In genomic region chr13:113596821-113597541, GRCm38 (mm10) we compare ENCODE assay signal across 11 mouse cellular contexts. TPM values are rescaled to one million over a fixed set of nuclear protein-coding genes. Genes with fewer than 3 reads are reported as not detected.
DNase-seq lines count a peak whose midpoint lies in the region; ATAC-seq and TF ChIP-seq lines count a peak whose summit lies in the region.
"Had no signal": no experiment of that assay in that cellular context is flagged by ENCODE, and none has a peak within 500 bp of the region (broad histone marks: within the 10 kb centered on the region; RNA-seq: fewer than 3 reads in every experiment).

No protein-coding gene starts in this region.

- peak; percentile 74 for DNase-seq in lung, postnatal 0 days (ENCODE audit: low spot score)
- DNase-seq in lung, postnatal 14 days, result no peak
- peak; percentile 84 for DNase-seq in cerebellum, adult 9-11 months
- DNase-seq in B cell, adult 2 months, result no peak
- DNase-seq in heart, postnatal 4 days, result no peak
- DNase-seq: gastrocnemius, postnatal 25 days; right cerebral cortex, postnatal 14 days had no signal

- no peak overlapping the region for H3K4me2 ChIP-seq in hindbrain, embryonic 12.5 days (replicated peaks)
- H3K4me2 ChIP-seq in hindbrain, embryonic 13.5 days, result no peak overlapping the region
- no peak overlapping the region for H3K4me2 ChIP-seq in lung, postnatal 0 days (replicated peaks; ENCODE audit: low read depth, low read length)
- H3K4me2 ChIP-seq in neural tube, embryonic 15.5 days, result no peak overlapping the region
- H3K4me2 ChIP-seq: hindbrain, embryonic 15.5 days had no signal

- 73% methylated on average over 13 of the region's 13 CpGs for WGBS in hindbrain, embryonic 12.5 days
- 78% methylated on average over 13 of the region's 13 CpGs for WGBS in hindbrain, embryonic 13.5 days
- 57% methylated on average over 13 of the region's 13 CpGs for WGBS in lung, postnatal 0 days
- 59% methylated on average over 13 of the region's 13 CpGs for WGBS in neural tube, embryonic 15.5 days

- H3K27me3 ChIP-seq in hindbrain, embryonic 12.5 days, result no peaks in the 10 kb centered on the region
- H3K27me3 ChIP-seq in hindbrain, embryonic 13.5 days, result no peaks in the 10 kb centered on the region
- H3K27me3 ChIP-seq in lung, postnatal 0 days (replicated peaks; ENCODE audit: insufficient read depth, low read length), result no peaks in the 10 kb centered on the region
- no peaks in the 10 kb centered on the region for H3K27me3 ChIP-seq in neural tube, embryonic 15.5 days (replicated peaks)
- H3K27me3 ChIP-seq: hindbrain, embryonic 15.5 days had no signal

- peaks cover 27% of the 10 kb centered on the region for H3K4me1 ChIP-seq in hindbrain, embryonic 12.5 days
- H3K4me1 ChIP-seq in hindbrain, embryonic 13.5 days (replicated peaks), result peaks cover 36% of the 10 kb centered on the region
- peaks cover 14% of the 10 kb centered on the region; the same call in 1 of the 2 replicates for H3K4me1 ChIP-seq in lung, postnatal 0 days (ENCODE audit: insufficient read depth, low read depth, low read length)
- peaks cover 36% of the 10 kb centered on the region for H3K4me1 ChIP-seq in neural tube, embryonic 15.5 days

- no peak overlapping the region for H3K9ac ChIP-seq in hindbrain, embryonic 12.5 days
- H3K9ac ChIP-seq in hindbrain, embryonic 13.5 days, result no peak overlapping the region
- H3K9ac ChIP-seq in lung, postnatal 0 days (replicated peaks; ENCODE audit: low read depth), result no peak overlapping the region
- H3K9ac ChIP-seq in neural tube, embryonic 15.5 days (replicated peaks), result no peak overlapping the region
- H3K9ac ChIP-seq: hindbrain, embryonic 15.5 days had no signal

- peak overlapping the region; percentile 13; the same call in 1 of the 2 replicates for H3K27ac ChIP-seq in hindbrain, embryonic 12.5 days
- no peak overlapping the region for H3K27ac ChIP-seq in hindbrain, embryonic 13.5 days
- 0 out of 2 replicates have a peak overlapping the region, but pooled peaks have one; percentile 26 for H3K27ac ChIP-seq in lung, postnatal 0 days (ENCODE audit: low read length)
- H3K27ac ChIP-seq in neural tube, embryonic 15.5 days (replicated peaks), result no peak overlapping the region
- H3K27ac ChIP-seq: hindbrain, embryonic 15.5 days had no signal

- no peak for TF ChIP-seq CTCF in lung, postnatal 0 days (IDR thresholded peaks at IDR 0.05)

- H3K9me3 ChIP-seq in hindbrain, embryonic 12.5 days (replicated peaks), result no peaks in the 10 kb centered on the region
- H3K9me3 ChIP-seq in hindbrain, embryonic 13.5 days, result no peaks in the 10 kb centered on the region
- H3K9me3 ChIP-seq in lung, postnatal 0 days (ENCODE audit: low read length), result no peaks in the 10 kb centered on the region
- H3K9me3 ChIP-seq in neural tube, embryonic 15.5 days (replicated peaks), result no peaks in the 10 kb centered on the region
- H3K9me3 ChIP-seq: hindbrain, embryonic 15.5 days had no signal

- H3K4me3 ChIP-seq in hindbrain, embryonic 12.5 days, result no peak overlapping the region
- H3K4me3 ChIP-seq in hindbrain, embryonic 13.5 days, result no peak overlapping the region
- H3K4me3 ChIP-seq in lung, postnatal 0 days (ENCODE audit: low read depth, low read length), result no peak overlapping the region
- no peak overlapping the region for H3K4me3 ChIP-seq in neural tube, embryonic 15.5 days (replicated peaks)
- H3K4me3 ChIP-seq: hindbrain, embryonic 15.5 days had no signal

- no peak for ATAC-seq in hindbrain, embryonic 12.5 days (ENCODE audit: low FRiP score)
- ATAC-seq in hindbrain, embryonic 13.5 days (ENCODE audit: low FRiP score), result no peak
- peak; percentile 79 for ATAC-seq in lung, postnatal 0 days
- ATAC-seq in neural tube, embryonic 15.5 days (ENCODE audit: low FRiP score), result peak; percentile 52; the same call in 1 of the 2 replicates

- 0 out of 2 replicates have a peak, but pooled peaks cover 4% of the 10 kb centered on the region for H3K36me3 ChIP-seq in hindbrain, embryonic 12.5 days
- peaks cover 9% of the 10 kb centered on the region for H3K36me3 ChIP-seq in hindbrain, embryonic 13.5 days
- H3K36me3 ChIP-seq in lung, postnatal 0 days (ENCODE audit: insufficient read depth, low read length), result no peaks in the 10 kb centered on the region; the same call in none of the 2 replicates
- 0 out of 2 replicates have a peak, but pooled peaks cover 7% of the 10 kb centered on the region for H3K36me3 ChIP-seq in neural tube, embryonic 15.5 days

- peak; percentile 95 for TF ChIP-seq EP300 in lung, postnatal 0 days (IDR thresholded peaks at IDR 0.05)

RNA-seq across cellular contexts. Expression of gene Snx18, which starts 21.4 kb away (rescaled TPM):
- 30.6 and 31.1 TPM in 2 replicates for polyA plus RNA-seq in hindbrain, embryonic 12.5 days (2016; fragmentation: Nextera tagmentation; extraction: Ambion mirVana)
- polyA plus RNA-seq in hindbrain, embryonic 13.5 days (2015; fragmentation: Nextera tagmentation; extraction: Ambion mirVana), result 10.8 and 11.2 TPM in 2 replicates
- polyA plus RNA-seq in lung, postnatal 0 days (2015; fragmentation: Nextera tagmentation; extraction: Ambion mirVana), result 18.1 and 22.0 TPM in 2 replicates
- 9.9 and 12.3 TPM in 2 replicates for polyA plus RNA-seq in neural tube, embryonic 15.5 days (2015; fragmentation: Nextera tagmentation; extraction: Ambion mirVana)
- total RNA-seq in heart, postnatal 4 days (2021), result 10 to 100 TPM; 32.6 to 34.4 TPM

Comparison
In these comparisons a context has a peak if more than half of its experiments do, and no peak if none do; other contexts are left out.
1. H3K27ac ChIP-seq: peak in hindbrain, embryonic 12.5 days (single experiment) and lung, postnatal 0 days (single experiment); none in hindbrain, embryonic 13.5 days (single experiment) and neural tube, embryonic 15.5 days (single experiment).
2. DNase-seq: peak in lung, postnatal 0 days (single experiment) and cerebellum, adult 9-11 months (single experiment); none in lung, postnatal 14 days (single experiment), B cell, adult 2 months (0 of 2) and heart, postnatal 4 days (single experiment).
3. ATAC-seq: peak in lung, postnatal 0 days (single experiment) and neural tube, embryonic 15.5 days (single experiment); none in hindbrain, embryonic 12.5 days (single experiment) and hindbrain, embryonic 13.5 days (single experiment).